Mouse (Mus musculus) thymus, adult 2 months (tissue): Measurements from ENCODE around the gene Slc2a5. TPM values are rescaled to one million over a fixed set of nuclear protein-coding genes. Genes with fewer than 3 reads are reported as not detected.

Experiments used
- DNase-seq: peaks from one replicate; pipeline ENCODE4 v3.0.0; 2021
- H3K27ac ChIP-seq: fragments of 200-500 bp; 2 replicates; pipeline ENCODE4 v1.5.1; 2012; ENCODE audit warnings: low read length, control low read depth; ENCODE audit not compliant: control insufficient read depth, insufficient read depth
- H3K27me3 ChIP-seq: fragments of 200-500 bp; 2 replicates; pipeline ENCODE4 v1.6.1; 2012; ENCODE audit warnings: mild to moderate bottlenecking, low read length, moderate library complexity, mixed read lengths; ENCODE audit not compliant: control insufficient read depth, insufficient read depth
- H3K36me3 ChIP-seq: fragments of 200-500 bp; 2 replicates; pipeline ENCODE4 v1.6.1; 2012; ENCODE audit warnings: mild to moderate bottlenecking, low read length, moderate library complexity; ENCODE audit not compliant: control insufficient read depth, insufficient read depth
- H3K4me1 ChIP-seq: fragments of 200-500 bp; replicated peaks from 2 replicates; pipeline ENCODE4 v1.6.1; 2012; ENCODE audit warnings: low read length; ENCODE audit not compliant: control insufficient read depth, insufficient read depth
- H3K4me3 ChIP-seq: fragments of 200-500 bp; 2 replicates; pipeline ENCODE4 v1.5.1; 2012; ENCODE audit warnings: mild to moderate bottlenecking, low read length, control low read depth, moderate library complexity; ENCODE audit not compliant: control insufficient read depth, insufficient read depth
- CTCF ChIP-seq: fragments of 200-500 bp; IDR thresholded peaks from 2 replicates; pipeline ENCODE4 v1.5.1; 2012; ENCODE audit warnings: mild to moderate bottlenecking, control low read depth, low read length, moderate library complexity, borderline replicate concordance; ENCODE audit not compliant: control insufficient read depth, poor library complexity, insufficient read depth; ENCODE audit errors: extremely low read depth
- POLR2A ChIP-seq: fragments of 200-500 bp; IDR thresholded peaks from 2 replicates; pipeline ENCODE4 v1.6.1; 2012; ENCODE audit warnings: mild to moderate bottlenecking, low read length, control low read depth, moderate library complexity; ENCODE audit not compliant: control insufficient read depth, poor library complexity, insufficient read depth; ENCODE audit errors: extremely low read depth
- WGBS: fragments of 180-500 bp; shearing (Covaris S2); methylation state at CpG from one replicate; pipeline ENCODE4 v1.1.7; 2018; 5-methylcytosine and 5-hydroxymethylcytosine counted together
- polyA plus RNA-seq: library from polyadenylated mRNA; depleted of rRNA; stranded (reverse); fragments of >200 nt; gene quantifications from 2 replicates; pipeline ENCODE4 v1.2.3, GENCODE M21; 2012

Gene Slc2a5
- polyA plus RNA-seq, 1 experiment = 1.2 TPM

DNA sequence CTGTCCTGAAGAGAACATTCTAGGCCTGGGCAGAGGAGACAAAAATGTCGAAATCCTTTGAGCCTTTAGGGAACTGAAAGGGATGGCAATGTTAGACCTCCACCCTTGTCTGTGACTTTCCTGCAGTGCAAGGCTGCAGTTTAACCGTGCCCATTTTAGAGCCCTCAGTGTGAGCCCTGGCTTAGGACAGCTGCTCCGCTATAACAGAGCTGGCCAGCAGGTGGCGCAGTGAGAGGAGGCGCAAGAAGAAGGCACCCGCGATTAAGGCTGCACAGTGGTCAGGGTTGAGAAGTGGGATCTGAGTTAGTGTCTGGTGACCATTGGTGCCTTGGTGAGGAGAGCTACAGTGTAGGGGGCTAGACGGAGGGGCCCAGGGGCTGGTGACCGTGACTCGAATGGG lies 17.6 kb downstream of the Slc2a5 start:
- 10% methylated on average over 10 of the region's 10 CpGs for WGBS
- DNase-seq = peak; percentile 71
- H3K4me1 ChIP-seq = 0 out of 2 replicates have a peak, but pooled peaks cover 3% of the 10 kb centered on the region
- H3K4me3 ChIP-seq = no peak overlapping the region
- H3K27ac ChIP-seq = no peak overlapping the region
- TF ChIP-seq POLR2A = no peak
- TF ChIP-seq CTCF = peak; percentile 92
- H3K36me3 ChIP-seq = no peaks in the 10 kb centered on the region
- H3K27me3 ChIP-seq = no peaks in the 10 kb centered on the region

DNA sequence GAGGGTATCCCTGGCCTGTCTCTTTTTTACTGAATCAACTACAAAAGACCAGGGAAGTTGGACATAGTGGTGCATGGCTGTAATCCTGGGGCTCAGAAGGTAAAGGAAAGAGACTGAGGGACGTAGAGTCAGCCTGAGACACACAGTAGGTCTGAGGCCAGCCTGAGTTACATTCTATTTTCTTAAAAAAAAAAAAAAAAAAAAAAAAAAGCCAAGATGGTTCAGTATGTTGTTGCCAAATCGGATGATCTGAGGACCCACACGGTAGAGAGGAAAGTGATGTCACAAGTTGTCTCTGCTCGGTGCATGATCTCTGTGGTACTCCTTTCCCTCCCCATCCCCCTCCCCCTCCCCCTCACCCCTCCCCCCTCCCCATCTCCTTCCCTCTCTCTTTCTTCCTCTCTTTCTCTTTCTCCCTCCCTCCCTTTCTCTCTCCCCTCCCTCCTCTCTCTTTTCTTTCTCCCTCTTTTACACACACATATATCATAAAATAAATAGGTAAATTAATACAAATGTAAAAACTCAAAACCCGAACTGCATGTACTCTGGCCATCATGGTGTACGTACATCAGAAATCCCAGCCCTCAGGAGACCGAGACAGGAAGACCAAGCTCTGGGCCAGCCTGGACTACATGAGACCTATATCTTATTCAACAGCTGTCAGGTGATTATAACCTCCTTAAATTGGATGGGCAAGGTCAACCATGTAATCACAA lies 18.4 kb downstream of the Slc2a5 start:
- Histone ChIP-seq H3K4me3 (no peak overlapping the region), H3K27me3 (no peaks in the 10 kb centered on the region), H3K27ac (no peak overlapping the region), H3K36me3 (no peaks in the 10 kb centered on the region), H3K4me1 (0 out of 2 replicates have a peak, but pooled peaks cover 3% of the 10 kb centered on the region)
- TF ChIP-seq CTCF (no peak), POLR2A (no peak)
- 90% methylated on average over 7 of the region's 7 CpGs for WGBS
- DNase-seq = no peak

DNA sequence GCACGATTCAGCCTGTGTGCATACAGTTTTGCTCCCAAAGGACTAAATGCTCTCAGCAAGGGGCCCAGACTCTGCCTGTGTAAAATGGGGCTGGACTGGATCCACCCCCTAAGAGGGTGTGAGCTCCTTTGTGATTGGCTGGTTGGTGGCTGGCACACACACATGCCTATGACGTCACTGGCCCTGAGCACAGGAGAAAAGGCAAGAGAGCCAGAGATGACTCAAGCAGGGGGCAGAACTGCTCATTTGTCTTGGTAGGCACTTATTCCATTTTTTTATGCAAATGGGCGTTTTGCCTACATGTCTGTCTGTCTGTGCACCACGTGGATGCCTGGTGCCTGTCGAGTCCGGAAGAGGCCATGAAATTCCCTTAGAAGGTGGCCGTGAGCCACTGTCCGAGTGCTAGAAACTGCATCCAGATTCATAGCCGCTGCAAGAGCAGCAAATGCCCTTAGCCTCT lies 19.0 kb downstream of the Slc2a5 start:
- TF ChIP-seq POLR2A (no peak), CTCF (no peak)
- Histone ChIP-seq H3K27ac (no peak overlapping the region), H3K36me3 (no peaks in the 10 kb centered on the region), H3K4me1 (0 out of 2 replicates have a peak, but pooled peaks cover 3% of the 10 kb centered on the region), H3K27me3 (no peaks in the 10 kb centered on the region), H3K4me3 (no peak overlapping the region)
- WGBS = 28% methylated on average over 9 of the region's 9 CpGs
- peak; percentile 40 for DNase-seq

DNA sequence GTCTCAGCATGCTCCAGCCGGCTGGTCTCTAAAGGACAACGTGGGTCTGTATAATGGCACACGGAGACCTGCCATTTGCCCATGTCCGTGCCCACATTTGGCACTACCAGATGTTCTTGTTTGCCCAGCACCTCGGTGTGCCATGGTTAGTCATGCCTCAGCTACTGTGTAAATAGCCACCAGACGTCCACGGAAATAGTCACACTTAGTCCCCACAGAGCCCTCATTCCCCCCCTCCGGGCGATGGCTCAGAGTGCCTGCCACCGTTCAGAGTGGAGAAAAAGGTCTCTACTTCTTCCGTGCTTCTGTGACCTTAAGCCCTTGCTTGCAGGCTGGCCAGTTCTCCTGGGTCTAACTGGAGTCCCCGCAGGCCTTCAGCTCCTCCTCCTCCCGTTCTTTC lies 20.0 kb downstream of the Slc2a5 start:
- no peak for DNase-seq
- Histone ChIP-seq H3K4me3 (no peak overlapping the region), H3K36me3 (no peaks in the 10 kb centered on the region), H3K27me3 (no peaks in the 10 kb centered on the region), H3K27ac (no peak overlapping the region), H3K4me1 (0 out of 2 replicates have a peak, but pooled peaks cover 3% of the 10 kb centered on the region)
- TF ChIP-seq CTCF (no peak), POLR2A (no peak)
- 79% methylated on average over 13 of the region's 13 CpGs for WGBS

DNA sequence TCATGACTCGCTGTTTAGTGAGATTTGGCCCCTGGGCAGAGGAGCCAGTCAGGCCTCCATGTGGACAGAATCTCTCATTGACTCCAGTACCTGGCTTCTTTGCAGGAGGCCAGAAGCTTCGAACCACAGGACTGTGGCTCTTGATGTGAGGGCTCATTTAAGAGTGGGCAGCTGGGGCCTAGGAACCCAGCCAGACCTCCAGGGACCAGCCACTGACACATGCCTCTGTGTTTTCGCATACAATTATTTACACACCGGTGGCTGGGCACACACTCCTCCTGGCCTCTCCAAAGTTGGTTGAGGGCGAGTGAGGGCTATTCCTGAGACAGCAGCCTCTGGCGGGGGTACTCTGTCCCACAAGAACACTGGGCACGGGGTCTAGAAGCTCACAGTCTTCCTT lies 21.3 kb downstream of the Slc2a5 start:
- Histone ChIP-seq H3K27ac (no peak overlapping the region), H3K4me3 (no peak overlapping the region), H3K36me3 (no peaks in the 10 kb centered on the region), H3K27me3 (no peaks in the 10 kb centered on the region), H3K4me1 (0 out of 2 replicates have a peak, but pooled peaks cover 3% of the 10 kb centered on the region)
- no peak for TF ChIP-seq POLR2A
- no peak for TF ChIP-seq CTCF
- WGBS = 92% methylated on average over 7 of the region's 7 CpGs
- DNase-seq = no peak

DNA sequence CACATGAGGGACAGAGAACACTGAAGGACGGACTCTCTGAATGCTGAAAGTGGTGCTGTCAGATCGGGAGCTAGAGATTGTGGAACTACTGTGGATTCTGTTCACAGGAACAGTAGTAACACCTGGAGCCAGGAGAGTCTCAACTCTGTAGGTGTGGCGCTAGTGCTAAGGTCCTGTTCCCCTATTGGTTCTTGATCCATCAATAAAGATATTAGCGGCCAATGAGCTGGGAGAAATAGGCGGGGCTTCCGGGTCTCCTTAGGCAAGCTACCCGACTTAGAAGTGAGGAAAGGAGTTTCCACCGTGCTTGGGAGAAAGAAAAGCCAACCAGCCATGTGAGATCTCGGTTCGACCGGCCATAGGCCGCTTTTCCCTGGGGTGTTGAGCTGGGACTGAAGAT lies 25.2 kb downstream of the Slc2a5 start:
- no peak overlapping the region for H3K27ac ChIP-seq
- no peaks in the 10 kb centered on the region for H3K4me1 ChIP-seq
- H3K36me3 ChIP-seq = no peaks in the 10 kb centered on the region
- TF ChIP-seq POLR2A = no peak
- TF ChIP-seq CTCF = no peak
- 81% methylated on average over 12 of the region's 12 CpGs for WGBS
- DNase-seq = no peak
- no peak overlapping the region for H3K4me3 ChIP-seq
- H3K27me3 ChIP-seq = no peaks in the 10 kb centered on the region
